Mouse (Mus musculus) adrenal gland, postnatal 25 days (tissue): ENCODE results near the gene Lcp1. TPM values are rescaled to one million over a fixed set of nuclear protein-coding genes. Genes with fewer than 3 reads are reported as not detected.

Experiments used
- microRNA-seq, 2 experiments: library from miRNA; unstranded; fragments of <30 nt; microRNA quantifications; one replicate each; pipeline ENCODE4 v1.2.0; 2021
- total RNA-seq: library from RNA; stranded (reverse); gene quantifications from 2 replicates; pipeline ENCODE4 v1.2.3, GENCODE M21; 2021

The Lcp1 gene
- total RNA-seq, 1 experiment from 2014 or later: 11.1 TPM

Small RNA genes within 50 kb of the gene (microRNA-seq; reads per million reads assigned to microRNA genes)
- 0 reads per million in 2 experiments for gene Gm44482

Other genes starting within 250 kb of the Lcp1 start
- 11.7 and 20.5 TPM in 2 replicates for gene Lrch1, start 183.2 kb upstream of the Lcp1 start, total RNA-seq
- gene Rubcnl, start 115.1 kb upstream of the Lcp1 start, total RNA-seq: 0.58 and 0.67 TPM in 2 replicates
- not detected in 2 replicates for gene Lrrc63, start 220 bp upstream of the Lcp1 start, total RNA-seq
- gene Cpb2, start 111.2 kb downstream of the Lcp1 start, total RNA-seq: 3.8 TPM in 1 of 2 replicates, not detected in the other
- 24.9 and 36.6 TPM in 2 replicates for gene Zc3h13, start 153.3 kb downstream of the Lcp1 start, total RNA-seq